Mouse (Mus musculus): ENCODE results near the gene Epo. TPM values are rescaled to one million over a fixed set of nuclear protein-coding genes. Genes with fewer than 3 reads are reported as not detected.

The Epo gene
- polyA plus RNA-seq, 1 experiment from 2014 or later, result not detected

GRCm38 (mm10) chr5:137527413-137527812 lies 5.6 kb downstream of the Epo start:
- Histone ChIP-seq H3K9ac (replicated peaks; ENCODE audit: low read length) (no peak overlapping the region), H3K4me3 (replicated peaks; ENCODE audit: low read depth, low read length) (no peak overlapping the region), H3K27ac (replicated peaks; ENCODE audit: low read depth, low read length) (peak overlapping the region; percentile 55), H3K4me2 (ENCODE audit: low read length) (no peak overlapping the region), H3K4me1 (ENCODE audit: control insufficient read depth, insufficient read depth, low read length) (peaks cover 11% of the 10 kb centered on the region), H3K36me3 (ENCODE audit: control insufficient read depth, insufficient read depth, low read length) (peaks cover 78% of the 10 kb centered on the region), H3K27me3 (ENCODE audit: control insufficient read depth, insufficient read depth, low read length) (no peaks in the 10 kb centered on the region), H3K9me3 (ENCODE audit: control insufficient read depth, low read length) (no peaks in the 10 kb centered on the region)
- 71% methylated on average over 1 of the region's 1 CpGs for WGBS
- ATAC-seq (ENCODE audit: low FRiP score, low TSS enrichment) (no peak), DNase-seq (no peak)

- Histone ChIP-seq H3K36me3 (ENCODE audit: control insufficient read depth, insufficient read depth, low read length) (peaks cover 88% of the 10 kb centered on the region), H3K4me2 (ENCODE audit: low read length) (no peak overlapping the region), H3K9ac (replicated peaks; ENCODE audit: low read length) (no peak overlapping the region; the same call in 1 of the 2 replicates), H3K27ac (replicated peaks; ENCODE audit: low read depth, low read length) (peak overlapping the region; percentile 72), H3K4me3 (replicated peaks; ENCODE audit: low read depth, low read length) (no peak overlapping the region), H3K9me3 (ENCODE audit: control insufficient read depth, low read length) (no peaks in the 10 kb centered on the region), H3K27me3 (ENCODE audit: control insufficient read depth, insufficient read depth, low read length) (no peaks in the 10 kb centered on the region), H3K4me1 (ENCODE audit: control insufficient read depth, insufficient read depth, low read length) (peaks cover 11% of the 10 kb centered on the region)
- DNase-seq, result peak; percentile 62
- WGBS, result 35% methylated on average over 16 of the region's 16 CpGs
- ATAC-seq (ENCODE audit: low FRiP score, low TSS enrichment), result no peak
Measured at GRCm38 (mm10) chr5:137526192-137526936, 6.7 kb downstream of the Epo start.

- Histone ChIP-seq H3K27me3 (ENCODE audit: control insufficient read depth, insufficient read depth, low read length) (no peaks in the 10 kb centered on the region), H3K4me3 (replicated peaks; ENCODE audit: low read depth, low read length) (no peak overlapping the region), H3K9me3 (ENCODE audit: control insufficient read depth, low read length) (no peaks in the 10 kb centered on the region), H3K36me3 (ENCODE audit: control insufficient read depth, insufficient read depth, low read length) (peaks cover 97% of the 10 kb centered on the region), H3K27ac (replicated peaks; ENCODE audit: low read depth, low read length) (peak overlapping the region; percentile 63), H3K9ac (replicated peaks; ENCODE audit: low read length) (no peak overlapping the region), H3K4me1 (ENCODE audit: control insufficient read depth, insufficient read depth, low read length) (peaks cover 11% of the 10 kb centered on the region), H3K4me2 (ENCODE audit: low read length) (no peak overlapping the region)
- 71% methylated on average over 16 of the region's 16 CpGs for WGBS
- no peak for ATAC-seq (ENCODE audit: low FRiP score, low TSS enrichment)
- no peak for DNase-seq
Measured at GRCm38 (mm10) chr5:137525511-137525910, 7.5 kb downstream of the Epo start.

- Histone ChIP-seq H3K27ac (replicated peaks; ENCODE audit: low read depth, low read length) (peak overlapping the region; percentile 63; the same call in 1 of the 2 replicates), H3K9me3 (ENCODE audit: control insufficient read depth, low read length) (no peaks in the 10 kb centered on the region), H3K27me3 (ENCODE audit: control insufficient read depth, insufficient read depth, low read length) (no peaks in the 10 kb centered on the region), H3K36me3 (ENCODE audit: control insufficient read depth, insufficient read depth, low read length) (peaks cover 99% of the 10 kb centered on the region), H3K9ac (replicated peaks; ENCODE audit: low read length) (no peak overlapping the region), H3K4me1 (ENCODE audit: control insufficient read depth, insufficient read depth, low read length) (peaks cover 4% of the 10 kb centered on the region; the same call in 1 of the 2 replicates), H3K4me3 (replicated peaks; ENCODE audit: low read depth, low read length) (no peak overlapping the region), H3K4me2 (ENCODE audit: low read length) (no peak overlapping the region)
- ATAC-seq (ENCODE audit: low FRiP score, low TSS enrichment), result no peak
- 85% methylated on average over 13 of the region's 13 CpGs for WGBS
- no peak for DNase-seq
Measured at GRCm38 (mm10) chr5:137524671-137525070, 8.4 kb downstream of the Epo start.

GRCm38 (mm10) chr5:137524251-137524515 lies 8.9 kb downstream of the Epo start:
- no peaks in the 10 kb centered on the region; the same call in 1 of the 2 replicates for H3K4me1 ChIP-seq (ENCODE audit: control insufficient read depth, insufficient read depth, low read length)
- no peak overlapping the region for H3K4me3 ChIP-seq (replicated peaks; ENCODE audit: low read depth, low read length)
- H3K9me3 ChIP-seq (ENCODE audit: control insufficient read depth, low read length), result no peaks in the 10 kb centered on the region
- DNase-seq (no peak), ATAC-seq (ENCODE audit: low FRiP score, low TSS enrichment) (no peak)
- no peak overlapping the region for H3K27ac ChIP-seq (replicated peaks; ENCODE audit: low read depth, low read length)
- H3K9ac ChIP-seq (replicated peaks; ENCODE audit: low read length), result no peak overlapping the region
- H3K4me2 ChIP-seq (ENCODE audit: low read length), result no peak overlapping the region
- peaks cover 99% of the 10 kb centered on the region for H3K36me3 ChIP-seq (ENCODE audit: control insufficient read depth, insufficient read depth, low read length)
- H3K27me3 ChIP-seq (ENCODE audit: control insufficient read depth, insufficient read depth, low read length), result no peaks in the 10 kb centered on the region
- WGBS, result 79% methylated on average over 8 of the region's 8 CpGs

GRCm38 (mm10) chr5:137523396-137524250 lies 9.4 kb downstream of the Epo start:
- no peak for ATAC-seq (ENCODE audit: low FRiP score, low TSS enrichment)
- 87% methylated on average over 25 of the region's 25 CpGs for WGBS
- H3K4me3 ChIP-seq (replicated peaks; ENCODE audit: low read depth, low read length), result no peak overlapping the region
- no peak overlapping the region for H3K27ac ChIP-seq (replicated peaks; ENCODE audit: low read depth, low read length)
- no peaks in the 10 kb centered on the region for H3K9me3 ChIP-seq (ENCODE audit: control insufficient read depth, low read length)
- no peak for DNase-seq
- H3K4me1 ChIP-seq (ENCODE audit: control insufficient read depth, insufficient read depth, low read length), result no peaks in the 10 kb centered on the region; the same call in 1 of the 2 replicates
- no peaks in the 10 kb centered on the region for H3K27me3 ChIP-seq (ENCODE audit: control insufficient read depth, insufficient read depth, low read length)
- peaks cover 99% of the 10 kb centered on the region for H3K36me3 ChIP-seq (ENCODE audit: control insufficient read depth, insufficient read depth, low read length)
- no peak overlapping the region for H3K9ac ChIP-seq (replicated peaks; ENCODE audit: low read length)
- no peak overlapping the region for H3K4me2 ChIP-seq (ENCODE audit: low read length)

GRCm38 (mm10) chr5:137522711-137523110 lies 10.3 kb downstream of the Epo start:
- DNase-seq (no peak), ATAC-seq (ENCODE audit: low FRiP score, low TSS enrichment) (no peak)
- no peak overlapping the region for H3K4me2 ChIP-seq (ENCODE audit: low read length)
- no peak overlapping the region for H3K4me3 ChIP-seq (replicated peaks; ENCODE audit: low read depth, low read length)
- no peaks in the 10 kb centered on the region for H3K9me3 ChIP-seq (ENCODE audit: control insufficient read depth, low read length)
- H3K27me3 ChIP-seq (ENCODE audit: control insufficient read depth, insufficient read depth, low read length), result no peaks in the 10 kb centered on the region
- no peak overlapping the region for H3K27ac ChIP-seq (replicated peaks; ENCODE audit: low read depth, low read length)
- 69% methylated on average over 11 of the region's 11 CpGs for WGBS
- H3K36me3 ChIP-seq (ENCODE audit: control insufficient read depth, insufficient read depth, low read length), result peaks cover 95% of the 10 kb centered on the region
- H3K4me1 ChIP-seq (ENCODE audit: control insufficient read depth, insufficient read depth, low read length), result no peaks in the 10 kb centered on the region; the same call in 1 of the 2 replicates
- no peak overlapping the region for H3K9ac ChIP-seq (replicated peaks; ENCODE audit: low read length)

GRCm38 (mm10) chr5:137521861-137522260 lies 11.2 kb downstream of the Epo start:
- no peak for ATAC-seq (ENCODE audit: low FRiP score, low TSS enrichment)
- 83% methylated on average over 9 of the region's 9 CpGs for WGBS
- no peaks in the 10 kb centered on the region for H3K27me3 ChIP-seq (ENCODE audit: control insufficient read depth, insufficient read depth, low read length)
- no peak overlapping the region for H3K9ac ChIP-seq (replicated peaks; ENCODE audit: low read length)
- H3K27ac ChIP-seq (replicated peaks; ENCODE audit: low read depth, low read length), result no peak overlapping the region
- H3K36me3 ChIP-seq (ENCODE audit: control insufficient read depth, insufficient read depth, low read length), result peaks cover 90% of the 10 kb centered on the region
- no peak overlapping the region for H3K4me2 ChIP-seq (ENCODE audit: low read length)
- H3K4me3 ChIP-seq (replicated peaks; ENCODE audit: low read depth, low read length), result no peak overlapping the region
- no peaks in the 10 kb centered on the region for H3K4me1 ChIP-seq (ENCODE audit: control insufficient read depth, insufficient read depth, low read length)
- H3K9me3 ChIP-seq (ENCODE audit: control insufficient read depth, low read length), result no peaks in the 10 kb centered on the region
- DNase-seq, result no peak

Data from midbrain, embryonic 14.5 days (tissue).